Mouse (Mus musculus) thymus, postnatal 0 days (tissue): ENCODE data around the gene Tnks2. TPM values are rescaled to one million over a fixed set of nuclear protein-coding genes. Genes with fewer than 3 reads are reported as not detected.

ENCODE experiments used
- DNase-seq: peaks from one replicate; pipeline ENCODE4 v3.0.0-alpha.2; 2015; ENCODE audit warnings: low spot score
- polyA plus RNA-seq: library from polyadenylated mRNA; unstranded; fragments of >200 nt; fragmentation: Nextera tagmentation; extraction: Ambion mirVana; gene quantifications from 2 replicates; pipeline ENCODE4 v1.2.1, GENCODE M21; 2015

The Tnks2 gene
- polyA plus RNA-seq, 1 experiment from 2014 or later: 37.2 TPM

DNA sequence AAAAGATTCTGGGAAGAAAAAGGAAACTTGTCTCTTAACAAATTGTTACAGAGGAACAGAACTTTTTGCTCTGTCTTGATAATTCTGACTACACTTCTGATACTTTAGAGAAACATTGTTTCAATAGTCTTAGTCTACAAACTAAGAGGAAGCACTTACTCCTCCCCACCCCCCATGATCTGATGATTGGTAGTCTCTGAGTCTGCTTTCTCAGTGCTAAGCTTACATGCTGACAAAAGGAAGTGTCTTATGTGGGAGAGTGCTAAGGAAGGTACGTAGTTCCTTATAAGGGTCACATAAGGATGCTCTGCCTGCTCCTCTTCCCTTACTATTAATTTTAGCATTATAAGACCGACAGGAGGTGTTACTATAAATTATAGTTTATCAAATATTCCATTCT is 98.6 kb downstream of the Tnks2 start:
- no peak for DNase-seq

DNA sequence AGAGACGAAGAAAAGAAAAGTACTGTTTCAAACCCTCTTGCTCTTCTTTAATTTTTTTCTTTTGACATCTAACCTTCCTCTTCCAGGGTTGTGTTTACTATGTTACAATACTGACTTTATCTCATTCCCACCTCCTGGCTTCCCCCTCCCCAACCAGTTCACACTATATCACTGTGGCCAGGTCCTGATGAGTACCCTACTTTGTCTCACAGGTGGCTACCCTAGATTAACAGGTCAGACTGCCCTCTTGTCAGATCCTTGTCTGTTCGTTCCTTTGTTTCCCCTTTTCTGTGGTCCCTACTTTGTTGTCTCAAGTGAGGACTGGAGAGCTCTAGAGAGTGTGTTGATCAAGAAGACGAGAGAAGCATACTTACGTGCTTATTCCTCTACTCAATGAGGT is 102.3 kb downstream of the Tnks2 start:
- DNase-seq: no peak

DNA sequence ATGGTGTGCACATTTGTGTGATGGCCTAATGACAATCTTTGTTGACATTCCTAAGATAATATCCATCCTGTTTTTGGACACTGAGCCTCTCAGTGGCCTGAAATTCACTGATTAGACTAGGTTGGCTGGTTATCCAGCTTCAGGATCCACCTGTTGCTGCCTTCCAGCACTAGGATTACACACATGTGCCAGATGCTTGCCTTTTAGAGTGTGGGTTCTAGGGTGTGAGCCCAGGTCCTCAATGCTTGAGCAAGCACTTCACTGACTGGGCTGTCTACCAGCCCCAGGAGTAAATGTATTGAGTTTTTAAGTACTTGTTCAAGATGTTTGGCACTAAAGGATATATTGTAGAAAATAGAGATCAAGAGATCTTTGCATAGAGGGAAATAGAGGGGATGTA is 104.0 kb downstream of the Tnks2 start:
- no peak for DNase-seq

DNA sequence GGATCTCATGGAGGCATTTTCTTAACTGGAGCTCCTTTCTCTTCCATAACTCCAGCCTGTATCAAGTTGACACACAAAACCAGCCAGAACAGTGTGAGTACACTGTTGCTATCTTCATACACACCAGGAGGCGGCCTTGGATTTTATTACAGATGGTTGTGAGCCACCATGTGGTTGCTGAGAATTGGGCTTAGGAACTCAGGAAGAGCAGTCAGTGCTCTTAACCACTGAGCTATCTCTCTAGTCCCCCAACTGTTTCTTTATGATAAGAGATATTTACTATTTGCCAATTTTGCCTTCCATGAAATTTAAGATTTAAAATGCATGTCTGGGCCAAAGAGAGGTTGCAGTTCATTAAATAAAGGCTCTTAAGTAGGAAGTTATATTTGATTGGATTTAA is 106.0 kb downstream of the Tnks2 start:
- no peak for DNase-seq

Other genes starting within 250 kb of the Tnks2 start
- gene Ppp1r3c, start 97.6 kb upstream of the Tnks2 start, polyA plus RNA-seq: 2.1 TPM in 2 replicates
- gene Fgfbp3, start 85.4 kb downstream of the Tnks2 start, polyA plus RNA-seq: 5.2 and 6.5 TPM in 2 replicates
- gene Btaf1, start 91.8 kb downstream of the Tnks2 start, polyA plus RNA-seq: 8.6 and 10.1 TPM in 2 replicates